1 mouse cellular context compared by ENCODE assay signal in genomic region chr6:54760541-54760940, GRCm38 (mm10).
TF ChIP-seq lines count a peak whose summit lies in the region.

No protein-coding gene starts in this region.

TF ChIP-seq in CH12.LX, 34 proteins besides CTCF, POLR2A, EP300 and RAD21 (continued from another document):
- TF ChIP-seq MEF2A (IDR thresholded peaks at IDR 0.05; ENCODE audit: borderline replicate concordance, low read depth, low read length): no peak
- no peak for TF ChIP-seq USF1 (IDR thresholded peaks at IDR 0.05; ENCODE audit: low read depth, low read length)
- no peak for TF ChIP-seq JUN (IDR thresholded peaks at IDR 0.05; ENCODE audit: insufficient read depth, low read depth, low read length)
- TF ChIP-seq SMC3 (IDR thresholded peaks at IDR 0.05; ENCODE audit: low read depth, low read length): no peak
- TF ChIP-seq GABPA (IDR thresholded peaks at IDR 0.05; ENCODE audit: insufficient replicate concordance, low read depth, low read length): no peak
- no peak for TF ChIP-seq ZKSCAN1 (IDR thresholded peaks at IDR 0.05; ENCODE audit: borderline replicate concordance, low read depth, low read length)
- TF ChIP-seq MAZ (IDR thresholded peaks at IDR 0.05; ENCODE audit: low read depth, low read length): no peak
- no peak for TF ChIP-seq ZMIZ1 (IDR thresholded peaks at IDR 0.05; ENCODE audit: low read depth, low read length)
- TF ChIP-seq IRF4 (IDR thresholded peaks at IDR 0.05; ENCODE audit: low read depth, low read length): no peak
- TF ChIP-seq PAX5 (IDR thresholded peaks at IDR 0.05; ENCODE audit: low read length): no peak
- no peak for TF ChIP-seq UBTF (IDR thresholded peaks at IDR 0.05; ENCODE audit: low read depth, low read length)
- TF ChIP-seq ETS1 (conservative IDR thresholded peaks at IDR 0.05; ENCODE audit: low read depth, low read length): no peak
- no peak for TF ChIP-seq KAT2A (IDR thresholded peaks at IDR 0.05; ENCODE audit: insufficient replicate concordance, low read length)
- TF ChIP-seq MYC (IDR thresholded peaks at IDR 0.05; ENCODE audit: low read depth, low read length): no peak
- TF ChIP-seq SIN3A (IDR thresholded peaks at IDR 0.05; ENCODE audit: low read length): no peak
- TF ChIP-seq NRF1 (IDR thresholded peaks at IDR 0.05; ENCODE audit: low read depth, low read length): no peak
- no peak for TF ChIP-seq RCOR1 (conservative IDR thresholded peaks at IDR 0.05; ENCODE audit: low read depth, low read length)
